Mouse (Mus musculus): ENCODE measurements around the gene Rbm42. TPM values are rescaled to one million over a fixed set of nuclear protein-coding genes. Genes with fewer than 3 reads are reported as not detected.

Gene Rbm42
- polyA plus RNA-seq (2012; rRNA removed): 104 and 110 TPM in 2 replicates

DNA sequence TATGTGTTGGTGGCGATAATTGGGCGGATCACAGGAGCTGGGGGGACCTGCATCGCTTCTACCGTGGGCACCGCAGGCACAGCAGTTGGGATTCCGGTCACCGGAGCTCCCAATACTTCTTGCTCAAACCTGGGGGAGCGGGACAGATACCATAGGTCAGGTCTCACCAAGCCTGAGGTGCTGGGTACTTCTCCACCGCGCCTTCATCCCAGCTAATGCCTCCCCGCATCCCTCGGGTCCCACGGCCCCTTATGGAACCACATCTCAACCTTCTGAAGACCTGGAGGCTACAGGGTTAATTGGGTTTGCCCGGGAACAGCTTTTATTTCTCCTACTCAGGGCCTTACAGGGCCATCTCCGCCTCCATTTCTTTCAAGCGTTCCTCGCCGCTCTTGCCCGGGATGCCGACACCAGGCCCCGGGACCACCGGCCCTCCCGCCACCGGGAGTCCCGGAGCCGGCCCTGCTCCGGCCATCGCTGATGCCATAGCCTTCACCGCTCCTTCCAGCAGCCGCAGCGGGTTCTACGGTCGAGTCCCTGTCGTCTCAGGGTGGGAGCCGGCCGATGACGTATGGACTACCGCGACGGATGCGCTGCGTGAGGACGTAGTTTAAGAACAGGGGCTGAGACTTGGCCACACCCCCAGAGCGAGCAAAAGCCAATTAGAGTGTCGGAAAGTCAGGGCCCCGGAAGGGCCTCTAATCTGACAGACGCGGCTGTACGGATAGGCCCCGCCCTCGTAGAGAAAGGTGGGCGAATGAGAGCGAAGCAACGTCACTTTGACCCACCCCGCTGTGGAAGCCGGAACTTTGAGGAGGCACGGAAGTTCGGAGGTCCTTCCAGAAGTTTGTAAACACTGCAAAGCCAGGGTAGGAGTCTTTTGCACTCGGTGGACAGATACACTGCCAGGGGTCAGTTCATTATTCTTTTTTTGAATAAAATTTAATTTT, at the start of gene Rbm42:
TSS of gene Rbm42 (minus strand) at position 727 of the 950 bp plus-strand sequence.

DNA sequence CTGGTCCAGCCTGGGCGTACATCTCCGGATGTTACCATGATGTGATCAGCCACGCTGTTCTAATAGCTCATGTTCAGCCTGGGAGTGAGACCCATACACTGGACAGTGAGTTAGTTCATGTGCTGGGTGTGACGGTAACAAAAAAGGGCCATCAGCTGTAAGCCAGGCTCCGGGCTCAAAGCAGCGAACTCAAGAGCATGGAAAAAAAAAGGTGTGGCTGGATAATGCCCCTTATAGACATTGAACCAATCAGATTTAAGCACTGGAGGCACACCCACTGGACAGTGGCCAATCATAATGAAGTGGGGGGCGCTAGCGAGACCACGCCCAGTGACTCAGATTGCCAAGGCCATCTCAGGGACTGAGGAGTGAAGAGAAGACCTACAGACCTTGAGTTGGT, 48.5 kb upstream of the Rbm42 start, which contains the start of gene 2200002J24Rik:
TSS of gene 2200002J24Rik (plus strand) at position 338 of the 400 bp plus-strand sequence.

DNA sequence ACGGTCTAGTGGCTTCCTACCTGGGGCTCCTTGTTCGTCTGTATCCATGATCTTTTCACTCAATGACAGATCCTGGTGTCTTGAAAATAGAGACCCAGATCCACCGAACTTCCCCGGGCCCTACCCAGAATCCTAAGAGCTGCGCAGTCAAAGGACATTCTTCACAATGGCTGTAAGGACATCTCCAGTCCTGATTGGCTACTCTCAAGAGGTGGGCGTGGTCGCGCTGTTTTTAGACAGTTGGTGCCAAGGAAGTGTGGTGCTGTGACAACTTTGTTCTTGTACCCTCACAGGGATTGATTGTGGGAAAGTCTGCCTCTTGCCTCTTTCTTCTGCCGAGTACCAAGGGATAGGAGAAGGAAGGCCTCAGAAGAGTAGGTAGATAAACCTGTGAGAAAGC, 21.4 kb upstream of the Rbm42 start, which contains the start of gene Pmis2:
TSS of gene Pmis2 (minus strand) at position 126 of the 400 bp plus-strand sequence.

DNA sequence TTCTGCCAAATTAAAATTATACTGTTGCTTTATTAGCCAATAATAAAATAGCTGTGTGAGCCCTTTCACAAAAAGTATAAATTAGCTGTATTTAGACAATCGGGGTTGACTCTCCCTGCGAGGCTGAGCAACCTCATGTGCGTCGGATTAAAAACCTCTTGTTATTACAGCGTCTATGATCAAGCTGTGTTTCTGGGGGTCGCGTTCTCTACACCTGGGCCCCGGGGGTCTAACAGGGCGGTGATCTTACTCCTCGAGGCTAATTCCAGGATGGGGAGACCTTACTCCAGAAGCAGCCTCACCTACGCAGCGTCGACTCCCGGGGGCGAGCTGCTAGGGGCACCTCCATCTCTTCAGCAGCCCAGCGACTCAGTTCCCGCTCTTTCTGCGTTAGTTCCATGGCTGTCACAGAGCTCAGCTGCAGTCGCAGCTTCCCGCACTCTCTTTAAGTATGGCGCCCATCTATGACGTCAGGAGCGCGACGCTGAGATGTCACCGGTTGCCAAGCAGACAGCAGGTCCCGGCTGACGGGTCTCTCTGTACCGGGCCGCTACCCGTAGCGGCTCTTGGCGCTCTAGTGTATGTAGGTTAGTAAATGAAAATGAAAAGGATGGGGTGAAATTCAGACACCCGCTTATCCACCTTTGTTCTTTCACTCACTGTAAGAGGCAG, 14.5 kb upstream of the Rbm42 start, which contains the start of gene Haus5:
TSS of gene Haus5 (minus strand) at position 466 of the 672 bp plus-strand sequence.

GRCm38 (mm10) chr7:30635752-30636151, 14.4 kb downstream of the Rbm42 start, which contains the start of gene Etv2:
Etv2 (minus strand) TSS chr7:30635852.

GRCm38 (mm10) chr7:30625530-30626384, 24.4 kb downstream of the Rbm42 start, which contains the start of gene Cox6b1:
Cox6b1 (minus strand) TSS chr7:30626151.

DNA sequence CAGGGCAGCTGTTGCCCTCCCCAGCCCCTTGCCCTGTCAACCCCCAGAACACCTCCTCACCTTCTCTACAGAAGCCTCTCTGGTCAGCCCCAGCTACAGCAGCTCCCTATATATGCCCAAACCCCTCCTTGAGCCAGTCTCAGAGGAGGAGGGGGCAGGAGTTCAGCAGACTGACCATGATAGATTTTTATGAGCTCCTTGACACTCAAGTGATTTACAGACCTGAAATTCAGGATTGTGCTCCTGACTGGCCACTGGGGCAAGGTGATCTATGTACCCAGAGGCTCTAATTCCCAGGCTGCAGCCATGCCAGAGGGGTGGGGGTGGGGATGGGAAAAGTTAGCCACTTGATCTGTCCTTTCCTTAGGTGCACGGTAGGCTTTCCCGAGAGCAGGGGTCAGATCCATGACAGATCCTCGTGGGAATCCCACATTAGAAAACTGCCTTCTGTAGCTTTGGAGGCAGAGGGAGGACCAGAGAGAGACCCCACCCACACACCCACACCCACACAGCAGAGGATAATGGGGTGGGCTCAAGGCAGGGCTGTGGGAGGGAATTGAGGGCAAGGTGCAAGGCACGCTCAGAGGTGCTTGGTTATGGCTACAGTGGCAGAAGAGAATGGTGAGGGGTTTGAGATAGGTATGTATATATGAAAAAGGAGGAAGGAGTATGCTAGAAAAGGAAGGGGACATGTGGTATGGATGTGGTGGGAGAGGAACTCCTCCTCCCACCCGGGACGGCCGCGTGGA, 37.3 kb downstream of the Rbm42 start, which contains the start of gene Upk1a:
TSS of gene Upk1a (minus strand) at position 194 of the 749 bp plus-strand sequence.

DNA sequence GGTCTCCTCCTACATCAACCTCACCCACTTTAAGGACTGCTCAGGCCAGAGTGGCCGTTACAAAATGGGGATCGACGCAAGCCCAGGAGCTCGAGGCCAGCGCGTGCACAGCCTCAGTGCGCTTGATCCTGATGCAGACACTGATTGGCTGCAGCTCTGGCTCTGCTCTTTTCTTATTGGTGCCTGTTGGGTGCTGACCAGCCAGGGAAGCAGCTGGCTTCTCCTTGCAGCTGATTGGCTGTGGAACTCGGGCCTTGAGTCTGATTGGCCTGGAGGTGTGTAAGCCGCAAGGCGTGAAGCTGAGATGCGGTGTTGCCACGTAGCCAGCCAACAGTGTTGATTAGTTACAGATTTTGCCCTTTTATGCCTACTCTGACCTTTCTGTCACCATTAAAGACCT, 51.3 kb downstream of the Rbm42 start, which contains the start of gene Zbtb32:
TSS of gene Zbtb32 (minus strand) at position 124 of the 400 bp plus-strand sequence.

Other genes with a start within 250 kb of the Rbm42 start
- 122 and 192 TPM in 2 replicates for gene Tyrobp, start 236.6 kb downstream of the Rbm42 start, polyA plus RNA-seq (2012; rRNA removed)
- gene Hcst, start 230.5 kb downstream of the Rbm42 start, polyA plus RNA-seq (2012; rRNA removed): 10.0 and 17.3 TPM in 2 replicates
- 2.7 and 3.1 TPM in 2 replicates for gene Nfkbid, start 228.6 kb downstream of the Rbm42 start, polyA plus RNA-seq (2012; rRNA removed)
- gene Aplp1, start 204.8 kb downstream of the Rbm42 start, polyA plus RNA-seq (2012; rRNA removed): 8.6 and 11.4 TPM in 2 replicates
- not detected in 2 replicates for gene Kirrel2, start 192.6 kb downstream of the Rbm42 start, polyA plus RNA-seq (2012; rRNA removed)
- not detected in 2 replicates for gene Nphs1, start 192.0 kb downstream of the Rbm42 start, polyA plus RNA-seq (2012; rRNA removed)
- 0.24 and 0.52 TPM in 2 replicates for gene Prodh2, start 156.7 kb downstream of the Rbm42 start, polyA plus RNA-seq (2012; rRNA removed)
- 26.8 and 28.0 TPM in 2 replicates for gene Arhgap33, start 115.3 kb downstream of the Rbm42 start, polyA plus RNA-seq (2012; rRNA removed)
- gene Hspb6, start 98.1 kb downstream of the Rbm42 start, polyA plus RNA-seq (2012; rRNA removed): 35.0 and 43.0 TPM in 2 replicates
- 16.8 and 22.1 TPM in 2 replicates for gene Proser3, start 98.0 kb downstream of the Rbm42 start, polyA plus RNA-seq (2012; rRNA removed)
- 38.6 and 52.1 TPM in 2 replicates for gene Lin37, start 90.5 kb downstream of the Rbm42 start, polyA plus RNA-seq (2012; rRNA removed)
- 54.3 and 70.9 TPM in 2 replicates for gene U2af1l4, start 87.0 kb downstream of the Rbm42 start, polyA plus RNA-seq (2012; rRNA removed)
- 1.2 and 1.7 TPM in 2 replicates for gene Gm49396, start 87.0 kb downstream of the Rbm42 start, polyA plus RNA-seq (2012; rRNA removed)
- 84.6 and 110 TPM in 2 replicates for gene Psenen, start 86.7 kb downstream of the Rbm42 start, polyA plus RNA-seq (2012; rRNA removed)
- gene Igflr1, start 84.9 kb downstream of the Rbm42 start, polyA plus RNA-seq (2012; rRNA removed): 5.7 and 6.6 TPM in 2 replicates
- 57.6 and 63.3 TPM in 2 replicates for gene Kmt2b, start 61.6 kb downstream of the Rbm42 start, polyA plus RNA-seq (2012; rRNA removed)
- 0.88 and 1.4 TPM in 2 replicates for gene Zbtb32, start 51.4 kb downstream of the Rbm42 start, polyA plus RNA-seq (2012; rRNA removed)
- gene Upk1a, start 37.5 kb downstream of the Rbm42 start, polyA plus RNA-seq (2012; rRNA removed): 174 and 233 TPM in 2 replicates
- gene Cox6b1, start 24.2 kb downstream of the Rbm42 start, polyA plus RNA-seq (2012; rRNA removed): 216 and 385 TPM in 2 replicates
- gene Etv2, start 14.5 kb downstream of the Rbm42 start, polyA plus RNA-seq (2012; rRNA removed): not detected in 2 replicates
- gene Haus5, start 14.7 kb upstream of the Rbm42 start, polyA plus RNA-seq (2012; rRNA removed): 17.8 and 20.4 TPM in 2 replicates
- not detected in 2 replicates for gene Pmis2, start 21.3 kb upstream of the Rbm42 start, polyA plus RNA-seq (2012; rRNA removed)
- 1.6 and 4.1 TPM in 2 replicates for gene 2200002J24Rik, start 48.6 kb upstream of the Rbm42 start, polyA plus RNA-seq (2012; rRNA removed)
- 1.9 and 3.4 TPM in 2 replicates for gene Atp4a, start 61.9 kb upstream of the Rbm42 start, polyA plus RNA-seq (2012; rRNA removed)
- 293 and 358 TPM in 2 replicates for gene Tmem147, start 79.2 kb upstream of the Rbm42 start, polyA plus RNA-seq (2012; rRNA removed)
- not detected in 2 replicates for gene Gapdhs, start 93.4 kb upstream of the Rbm42 start, polyA plus RNA-seq (2012; rRNA removed)
- 7.5 and 9.7 TPM in 2 replicates for gene Sbsn, start 101.2 kb upstream of the Rbm42 start, polyA plus RNA-seq (2012; rRNA removed)
- 36.0 and 40.0 TPM in 2 replicates for gene Dmkn, start 113.4 kb upstream of the Rbm42 start, polyA plus RNA-seq (2012; rRNA removed)
- gene Krtdap, start 137.6 kb upstream of the Rbm42 start, polyA plus RNA-seq (2012; rRNA removed): not detected in 2 replicates
- gene Ffar2, start 173.5 kb upstream of the Rbm42 start, polyA plus RNA-seq (2012; rRNA removed): 5.7 and 6.9 TPM in 2 replicates
- gene Ffar3, start 205.9 kb upstream of the Rbm42 start, polyA plus RNA-seq (2012; rRNA removed): not detected in 2 replicates
- gene Ffar1, start 211.2 kb upstream of the Rbm42 start, polyA plus RNA-seq (2012; rRNA removed): 0.02 and 0.07 TPM in 2 replicates
- gene Cd22, start 230.0 kb upstream of the Rbm42 start, polyA plus RNA-seq (2012; rRNA removed): 1.4 and 1.6 TPM in 2 replicates